Mouse (Mus musculus): Measurements from ENCODE around the gene Ccdc60. TPM values are rescaled to one million over a fixed set of nuclear protein-coding genes. Genes with fewer than 3 reads are reported as not detected.
A peak's percentile ranks its signal among the peaks of the same experiment; 100 is the strongest.

The Ccdc60 gene
- total RNA-seq, 1 experiment: 0.54 TPM

DNA sequence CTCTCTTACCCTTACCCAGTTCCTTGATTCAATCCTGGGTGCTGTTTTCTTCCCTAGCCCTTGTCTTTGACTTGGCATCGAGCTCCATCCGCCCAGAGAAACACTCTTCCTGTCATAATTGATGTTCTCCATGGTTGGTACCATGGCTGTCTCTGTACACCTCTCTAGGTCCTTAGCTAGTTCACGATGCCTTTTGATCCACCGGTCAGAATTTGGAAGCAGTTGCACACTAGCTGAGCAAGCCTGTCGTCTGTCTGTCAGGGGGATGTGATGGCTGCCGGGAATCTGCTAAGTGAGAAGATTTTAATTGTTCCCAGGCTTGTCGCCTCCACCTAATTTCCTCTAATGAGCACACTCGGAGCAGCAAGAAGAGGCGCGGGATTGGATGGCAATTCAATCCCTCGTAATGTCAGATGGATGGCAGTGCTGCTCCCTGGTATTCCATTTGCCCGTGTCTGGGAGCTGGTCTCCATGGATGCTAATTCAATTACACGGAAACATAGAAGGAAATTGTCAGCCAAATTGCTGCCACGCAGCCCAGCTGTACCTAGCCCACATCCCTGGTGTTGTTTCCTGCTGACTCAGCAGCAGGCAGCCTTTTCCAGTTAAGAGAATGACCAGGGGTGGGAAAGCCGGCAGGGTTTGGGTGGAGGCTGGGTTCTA is 33.7 kb upstream of the Ccdc60 start:
- Histone ChIP-seq H3K9ac (ENCODE audit: insufficient read depth, low read depth, low read length, poor library complexity, severe bottlenecking) (no peak overlapping the region), H3K36me3 (ENCODE audit: control insufficient read depth, insufficient read depth, low read length, poor library complexity, severe bottlenecking) (no peaks in the 10 kb centered on the region), H3K4me3 (ENCODE audit: insufficient read depth in 1 of 2, low read depth in 1 of 2, low read length in 2 of 2, poor library complexity in 1 of 2, severe bottlenecking in 1 of 2) (no peak overlapping the region), H3K4me1 (ENCODE audit: control insufficient read depth in 2 of 2, insufficient read depth in 2 of 2, low read length in 2 of 2, poor library complexity in 1 of 2) (no peaks in the 10 kb centered on the region; a peak in 1 of 4 replicates), H3K27ac (ENCODE audit: insufficient read depth, low read depth, low read length, poor library complexity, severe bottlenecking) (no peak overlapping the region), H3K9me3 (ENCODE audit: control insufficient read depth, insufficient read depth, low read depth, low read length) (no peaks in the 10 kb centered on the region)
- no peak for TF ChIP-seq ZNF384 (IDR thresholded peaks at IDR 0.05; ENCODE audit: low read depth, low read length)
- peak; percentile 92 for TF ChIP-seq MAFK (IDR thresholded peaks at IDR 0.05; ENCODE audit: insufficient read depth, low read depth, low read length)
- DNase-seq (ENCODE audit: low read depth, low spot score): no peak
- in situ Hi-C loops (cut with MboI; ENCODE audit: low sequenced_read_pairs in 2 of 2, unreplicated experiment in 2 of 2): no loop called here

DNA sequence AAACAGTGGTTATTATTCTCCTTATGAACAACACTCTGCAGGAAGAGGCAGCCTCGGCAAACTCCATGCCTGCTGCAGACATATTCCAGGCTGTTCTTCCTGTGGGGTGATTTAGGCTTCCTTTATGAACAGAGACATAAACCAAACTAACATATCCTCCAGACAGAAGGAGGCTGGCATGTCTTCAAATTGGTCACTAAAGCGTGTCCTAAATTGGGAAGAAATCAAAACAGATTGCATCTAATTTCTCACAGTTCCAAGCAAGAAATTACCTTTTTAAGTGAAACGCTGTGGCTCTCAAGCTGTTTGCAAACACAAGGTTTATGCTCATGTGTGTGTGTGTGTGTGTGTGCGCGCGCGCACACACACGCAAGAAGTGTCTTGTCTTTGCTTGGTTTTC is 24.9 kb upstream of the Ccdc60 start:
- no peak overlapping the region for H3K9ac ChIP-seq (ENCODE audit: insufficient read depth, low read depth, low read length, poor library complexity, severe bottlenecking)
- TF ChIP-seq HCFC1 (IDR thresholded peaks at IDR 0.05; ENCODE audit: borderline replicate concordance, insufficient read depth, low read length) (no peak), MAFK (IDR thresholded peaks at IDR 0.05; ENCODE audit: insufficient read depth, low read depth, low read length) (no peak), CHD2 (IDR thresholded peaks at IDR 0.05; ENCODE audit: low read depth, low read length) (no peak), ZC3H11A (IDR thresholded peaks at IDR 0.05; ENCODE audit: borderline replicate concordance, low read depth, low read length) (no peak), ZNF384 (IDR thresholded peaks at IDR 0.05; ENCODE audit: low read depth, low read length) (no peak)
- H3K9me3 ChIP-seq (ENCODE audit: control insufficient read depth, insufficient read depth, low read depth, low read length): no peaks in the 10 kb centered on the region
- no peaks in the 10 kb centered on the region for H3K36me3 ChIP-seq (ENCODE audit: control insufficient read depth, insufficient read depth, low read length, poor library complexity, severe bottlenecking)
- no peak overlapping the region for H3K27ac ChIP-seq (ENCODE audit: insufficient read depth, low read depth, low read length, poor library complexity, severe bottlenecking)
- no peak for DNase-seq (ENCODE audit: low read depth, low spot score)
- peaks cover 0 to 8% of the 10 kb centered on the region in 2 experiments; a peak in 2 of 4 replicates for H3K4me1 ChIP-seq (ENCODE audit: control insufficient read depth in 2 of 2, insufficient read depth in 2 of 2, low read length in 2 of 2, poor library complexity in 1 of 2)
- H3K4me3 ChIP-seq (ENCODE audit: insufficient read depth in 1 of 2, low read depth in 1 of 2, low read length in 2 of 2, poor library complexity in 1 of 2, severe bottlenecking in 1 of 2): no peak overlapping the region
- in situ Hi-C loops (cut with MboI; ENCODE audit: low sequenced_read_pairs in 2 of 2, unreplicated experiment in 2 of 2): no loop called here

DNA sequence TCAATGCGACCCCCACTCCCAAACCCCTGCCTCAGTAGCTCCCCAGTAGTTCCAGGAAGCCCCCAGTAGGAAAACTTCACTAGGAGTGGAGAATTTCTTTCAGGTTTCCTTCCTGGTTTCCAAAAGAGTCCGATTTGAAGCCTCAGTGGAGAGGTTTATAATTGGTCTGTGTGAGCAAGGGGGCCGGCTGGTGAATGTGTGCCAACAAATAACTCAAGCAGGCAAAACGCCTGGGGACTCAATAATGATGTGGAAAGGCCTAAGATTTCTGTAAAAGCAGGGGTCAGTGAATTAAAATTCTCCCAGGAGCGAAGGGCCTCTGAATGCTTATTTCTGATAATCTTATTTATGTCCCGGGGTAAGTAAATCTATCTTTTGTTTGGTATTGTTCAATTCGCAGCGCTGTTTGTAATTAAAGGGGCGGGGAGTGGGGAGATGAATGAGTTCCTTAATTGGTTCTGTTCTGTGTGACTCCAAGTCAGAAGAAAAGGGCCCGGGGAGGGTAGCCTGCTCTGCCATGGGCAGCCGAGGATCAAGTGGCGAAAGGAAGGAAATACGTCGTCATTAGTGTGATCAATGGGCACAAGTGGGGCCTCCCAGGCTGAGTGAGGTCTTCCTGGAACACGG is 23.4 kb upstream of the Ccdc60 start:
- Histone ChIP-seq H3K9ac (ENCODE audit: insufficient read depth, low read depth, low read length, poor library complexity, severe bottlenecking) (no peak overlapping the region), H3K9me3 (ENCODE audit: control insufficient read depth, insufficient read depth, low read depth, low read length) (no peaks in the 10 kb centered on the region), H3K4me3 (ENCODE audit: insufficient read depth in 1 of 2, low read depth in 1 of 2, low read length in 2 of 2, poor library complexity in 1 of 2, severe bottlenecking in 1 of 2) (no peak overlapping the region), H3K36me3 (ENCODE audit: control insufficient read depth, insufficient read depth, low read length, poor library complexity, severe bottlenecking) (no peaks in the 10 kb centered on the region), H3K4me1 (ENCODE audit: control insufficient read depth in 2 of 2, insufficient read depth in 2 of 2, low read length in 2 of 2, poor library complexity in 1 of 2) (peaks cover 0 to 8% of the 10 kb centered on the region in 2 experiments; a peak in 2 of 4 replicates), H3K27ac (ENCODE audit: insufficient read depth, low read depth, low read length, poor library complexity, severe bottlenecking) (no peak overlapping the region)
- no peak for TF ChIP-seq MAFK (IDR thresholded peaks at IDR 0.05; ENCODE audit: insufficient read depth, low read depth, low read length)
- no peak for TF ChIP-seq HCFC1 (IDR thresholded peaks at IDR 0.05; ENCODE audit: borderline replicate concordance, insufficient read depth, low read length)
- TF ChIP-seq ZC3H11A (IDR thresholded peaks at IDR 0.05; ENCODE audit: borderline replicate concordance, low read depth, low read length): no peak
- no peak for TF ChIP-seq CHD2 (IDR thresholded peaks at IDR 0.05; ENCODE audit: low read depth, low read length)
- no peak for TF ChIP-seq ZNF384 (IDR thresholded peaks at IDR 0.05; ENCODE audit: low read depth, low read length)
- in situ Hi-C loops (cut with MboI; ENCODE audit: low sequenced_read_pairs in 2 of 2, unreplicated experiment in 2 of 2): no loop called here
- no peak for DNase-seq (ENCODE audit: low read depth, low spot score)

DNA sequence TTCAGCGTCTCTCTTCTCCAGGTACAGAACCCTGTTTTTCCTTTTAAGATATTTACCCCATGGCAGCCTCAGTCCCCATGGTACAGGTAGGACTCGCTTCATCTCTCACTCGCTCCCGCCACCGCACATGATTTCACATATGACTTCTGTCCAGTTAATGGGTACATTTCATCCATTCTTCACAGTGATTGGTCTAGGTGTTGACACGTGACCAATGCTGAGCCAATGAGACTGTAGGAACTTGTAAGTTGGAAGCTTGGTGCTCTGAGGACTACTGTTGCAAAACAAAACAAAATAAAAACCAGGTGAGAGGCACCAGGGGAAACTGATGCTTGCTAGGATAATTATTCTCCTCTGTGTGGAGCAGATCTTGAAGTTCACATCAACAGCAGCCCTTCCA is 22.9 kb upstream of the Ccdc60 start:
- no peak overlapping the region for H3K9ac ChIP-seq (ENCODE audit: insufficient read depth, low read depth, low read length, poor library complexity, severe bottlenecking)
- H3K4me1 ChIP-seq (ENCODE audit: control insufficient read depth in 2 of 2, insufficient read depth in 2 of 2, low read length in 2 of 2, poor library complexity in 1 of 2): peaks cover 0 to 8% of the 10 kb centered on the region in 2 experiments; a peak in 2 of 4 replicates
- no peaks in the 10 kb centered on the region for H3K36me3 ChIP-seq (ENCODE audit: control insufficient read depth, insufficient read depth, low read length, poor library complexity, severe bottlenecking)
- in situ Hi-C loops (cut with MboI; ENCODE audit: low sequenced_read_pairs in 2 of 2, unreplicated experiment in 2 of 2): no loop called here
- no peak overlapping the region for H3K4me3 ChIP-seq (ENCODE audit: insufficient read depth in 1 of 2, low read depth in 1 of 2, low read length in 2 of 2, poor library complexity in 1 of 2, severe bottlenecking in 1 of 2)
- H3K9me3 ChIP-seq (ENCODE audit: control insufficient read depth, insufficient read depth, low read depth, low read length): no peaks in the 10 kb centered on the region
- DNase-seq (ENCODE audit: low read depth, low spot score): no peak
- TF ChIP-seq ZC3H11A (IDR thresholded peaks at IDR 0.05; ENCODE audit: borderline replicate concordance, low read depth, low read length) (no peak), MAFK (IDR thresholded peaks at IDR 0.05; ENCODE audit: insufficient read depth, low read depth, low read length) (no peak), HCFC1 (IDR thresholded peaks at IDR 0.05; ENCODE audit: borderline replicate concordance, insufficient read depth, low read length) (no peak), ZNF384 (IDR thresholded peaks at IDR 0.05; ENCODE audit: low read depth, low read length) (no peak), CHD2 (IDR thresholded peaks at IDR 0.05; ENCODE audit: low read depth, low read length) (no peak)
- H3K27ac ChIP-seq (ENCODE audit: insufficient read depth, low read depth, low read length, poor library complexity, severe bottlenecking): no peak overlapping the region
